Mouse (Mus musculus): ENCODE results near the gene Sftpa1.

The Sftpa1 gene

DNA sequence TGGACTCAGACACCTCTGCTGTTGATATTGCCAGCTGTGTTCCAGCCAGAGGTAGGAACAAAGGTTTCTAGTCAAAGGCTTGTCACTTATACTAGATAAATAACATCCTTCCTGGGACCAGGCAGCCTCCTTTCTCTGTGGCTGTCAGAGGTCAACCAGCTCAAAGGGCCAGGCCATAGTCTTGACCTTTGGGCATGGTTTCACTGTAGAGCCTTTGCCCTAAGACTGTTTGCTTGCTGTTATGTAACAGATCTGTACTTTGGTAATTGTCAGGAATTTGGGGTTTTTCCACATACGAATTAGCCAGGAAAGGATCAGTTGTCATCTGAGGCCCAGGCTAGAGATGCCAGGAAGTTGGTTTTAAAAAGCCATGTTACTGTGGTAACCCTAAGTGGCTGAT is 29.2 kb downstream of the Sftpa1 start:
- DNase-seq (ENCODE audit: low read depth, low spot score) = no peak

GRCm38 (mm10) chr14:41162663-41163062 is 31.1 kb downstream of the Sftpa1 start:
- peak; percentile 55 for DNase-seq (ENCODE audit: low read depth, low spot score)

DNA sequence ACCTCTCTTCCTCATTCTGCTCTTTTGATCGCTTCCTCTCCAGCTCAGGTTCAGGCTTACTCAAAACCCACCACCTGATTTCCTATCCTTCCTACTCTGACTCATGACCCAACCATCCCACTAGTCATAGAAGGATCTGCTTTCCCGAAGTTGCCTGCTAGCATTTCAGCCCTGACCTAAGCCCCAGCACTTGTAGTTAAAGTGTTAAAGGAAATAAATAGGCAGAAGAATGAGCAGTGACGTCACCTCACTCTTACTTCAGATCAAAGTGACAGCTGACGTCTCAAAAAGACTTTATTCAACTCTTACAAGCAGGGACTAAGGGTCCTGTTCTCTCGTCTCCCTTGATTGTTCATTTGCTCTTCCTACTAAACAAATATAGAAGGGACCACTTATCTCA is 35.7 kb downstream of the Sftpa1 start:
- no peak for DNase-seq (ENCODE audit: low read depth, low spot score)

DNA sequence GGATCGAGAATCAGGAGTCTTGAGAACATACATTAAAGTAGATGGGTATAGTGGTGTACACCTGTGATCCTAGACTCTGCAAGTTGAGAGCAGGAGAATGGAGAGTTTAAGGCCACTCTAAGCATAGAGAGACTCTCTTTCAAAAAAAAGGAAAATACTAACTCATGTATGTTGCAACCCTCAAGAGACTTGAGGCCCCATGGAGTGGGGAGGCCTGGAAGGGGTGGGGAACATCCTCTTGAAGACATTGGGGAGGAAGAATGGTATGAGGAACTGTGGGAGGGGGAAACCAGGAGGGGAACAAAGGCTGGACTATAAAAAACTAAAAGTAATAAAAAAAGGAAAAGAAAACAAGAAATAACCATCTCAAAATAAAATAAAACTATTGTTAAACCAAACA is 37.0 kb downstream of the Sftpa1 start:
- no peak for DNase-seq (ENCODE audit: low read depth, low spot score)

GRCm38 (mm10) chr14:41170514-41170913 is 38.9 kb downstream of the Sftpa1 start:
- no peak for DNase-seq (ENCODE audit: low read depth, low spot score)

DNA sequence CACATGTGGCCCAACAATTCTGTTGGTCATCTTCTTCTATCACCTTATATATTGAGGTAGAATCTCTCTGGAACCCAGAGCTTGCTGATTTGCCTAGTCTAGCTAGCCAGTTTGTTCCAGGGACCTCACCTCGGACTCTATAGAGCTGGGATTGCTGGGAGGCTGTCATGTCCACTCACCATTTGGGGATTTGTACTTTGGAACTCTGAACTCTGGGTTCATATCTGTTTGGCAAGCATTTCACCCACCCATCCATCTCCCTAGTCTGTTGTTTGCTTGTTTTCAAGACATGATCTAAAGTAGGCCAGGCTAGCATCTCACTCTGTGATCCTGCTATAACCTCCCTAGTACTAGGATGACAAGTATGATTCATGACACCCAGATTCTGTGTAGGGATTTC is 43.2 kb downstream of the Sftpa1 start:
- DNase-seq (ENCODE audit: low read depth, low spot score) = no peak

DNA sequence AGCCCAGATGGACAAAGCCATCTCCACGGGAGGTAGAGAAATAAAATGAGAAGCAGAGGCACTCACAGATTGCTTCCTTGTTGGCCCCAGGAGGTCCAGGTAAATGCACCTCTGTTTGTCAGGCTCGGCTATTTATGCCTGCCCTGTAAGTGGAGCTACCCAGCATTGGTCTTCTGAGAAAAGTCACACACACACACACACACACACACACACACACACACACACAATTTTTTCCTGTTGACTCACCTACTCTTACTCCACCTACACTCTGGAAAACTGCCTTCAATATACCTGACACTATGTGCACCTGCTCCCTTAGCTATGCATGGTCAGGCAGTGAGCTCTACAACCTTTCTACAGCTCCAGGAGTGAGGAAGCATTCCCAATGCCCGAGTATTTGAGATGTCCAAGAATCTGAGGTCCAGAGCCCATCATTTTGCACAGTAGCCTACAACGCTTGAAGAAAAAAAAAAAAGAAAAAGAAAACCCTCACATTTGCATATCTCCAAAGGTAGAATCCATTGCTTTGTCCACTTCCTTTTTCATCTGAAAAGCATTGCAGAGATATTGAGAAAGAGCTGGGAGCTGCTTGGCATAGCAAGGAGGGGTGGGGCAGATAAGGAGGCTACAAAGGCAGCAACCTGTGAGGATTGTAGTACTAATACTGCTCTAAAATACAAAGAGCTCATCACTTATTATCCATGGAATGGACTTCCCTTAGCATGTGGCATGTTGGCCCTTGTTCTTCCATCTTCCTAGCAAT is 53.7 kb downstream of the Sftpa1 start, which contains the start of gene Sftpd:
Sftpd (minus strand) TSS at position 91 of the 763 bp plus-strand sequence.
- DNase-seq (ENCODE audit: low read depth, low spot score) = peak; percentile 65
